25 mouse cellular contexts compared by ENCODE assay signal in the genomic region with DNA sequence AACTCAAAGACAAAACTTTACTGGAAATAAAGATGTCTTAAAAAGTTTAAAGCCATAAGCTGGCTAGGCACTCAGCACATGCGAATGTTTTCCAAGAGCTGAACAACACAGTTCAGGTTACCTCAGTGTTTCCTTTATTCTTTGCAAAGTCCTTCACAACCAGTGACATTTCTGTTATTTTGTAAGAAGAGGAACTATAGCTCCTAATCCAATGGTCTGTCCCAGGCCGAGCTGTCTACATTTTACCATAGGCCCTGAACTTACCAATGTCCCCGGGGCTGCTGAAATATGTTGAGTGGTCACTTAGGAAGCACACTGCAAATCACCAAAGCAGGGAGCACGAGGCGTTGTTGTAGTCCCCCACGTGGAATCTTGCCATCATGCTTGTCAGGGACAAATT. TPM values are rescaled to one million over a fixed set of nuclear protein-coding genes. Genes with fewer than 3 reads are reported as not detected.
"Had no signal": no experiment of that assay in that cellular context is flagged by ENCODE, and none has a peak within 500 bp of the region (broad histone marks: within the 10 kb centered on the region; RNA-seq: fewer than 3 reads in every experiment).

No protein-coding gene starts in this region.

- ATAC-seq: hindbrain, postnatal 0 days; intestine, embryonic 16.5 days had no signal

- DNase-seq: gastrocnemius, adult 2 months; gastrocnemius, postnatal 14 days; gastrocnemius, postnatal 36 days; heart, adult 18-20 months; heart, postnatal 14 days; heart, postnatal 36 days; kidney, adult 11 months; kidney, adult 2 months; kidney, adult 9 months; kidney, postnatal 14 days; kidney, postnatal 36 days; layer of hippocampus, adult 9-11 months; layer of hippocampus, postnatal 36 days; liver had no signal

RNA-seq across cellular contexts. Expression of a gene that starts 6.8 kb away (rescaled TPM):
- total RNA-seq: gastrocnemius, adult 2 months; gastrocnemius, postnatal 14 days; gastrocnemius, postnatal 36 days; hindbrain, postnatal 0 days; layer of hippocampus, adult 18-20 months; layer of hippocampus, postnatal 14 days; layer of hippocampus, postnatal 36 days; left cerebral cortex, postnatal 10 days; left cerebral cortex, postnatal 25 days had no signal

RNA-seq across cellular contexts. Expression of a gene that starts 37.7 kb away (rescaled TPM):
- total RNA-seq: gastrocnemius, adult 2 months; gastrocnemius, postnatal 14 days; gastrocnemius, postnatal 36 days; heart, adult 18-20 months; heart, adult 8-10 months; heart, postnatal 14 days; heart, postnatal 36 days; hematopoietic stem cell, adult 5-6 weeks; hindbrain, postnatal 0 days; layer of hippocampus, adult 18-20 months; layer of hippocampus, adult 8-10 months; layer of hippocampus, postnatal 14 days; layer of hippocampus, postnatal 36 days; left cerebral cortex, adult 18-20 months; left cerebral cortex, adult 8-10 months; left cerebral cortex, postnatal 10 days; left cerebral cortex, postnatal 25 days had no signal

RNA-seq across cellular contexts. Expression of a gene that starts 38.3 kb away (rescaled TPM):
- total RNA-seq: gastrocnemius, adult 2 months; gastrocnemius, postnatal 14 days; gastrocnemius, postnatal 36 days; heart, adult 18-20 months; heart, adult 8-10 months; heart, postnatal 14 days; heart, postnatal 36 days; hematopoietic stem cell, adult 5-6 weeks; hindbrain, postnatal 0 days; layer of hippocampus, adult 18-20 months; layer of hippocampus, adult 8-10 months; layer of hippocampus, postnatal 14 days; layer of hippocampus, postnatal 36 days; left cerebral cortex, adult 18-20 months; left cerebral cortex, adult 8-10 months; left cerebral cortex, postnatal 10 days; left cerebral cortex, postnatal 25 days had no signal
